Mouse (Mus musculus) embryonic stem cell, embryonic (primary cell): ENCODE data around the gene Ttc1.

ENCODE experiments used
- CTCF ChIA-PET, 4 experiments: fragments of 300-600 bp in 2 of 4; fragments of 350-600 bp in 2 of 4; sonication (Branson Sonifier 250); formaldehyde crosslinking; loops; one replicate each; lab custom pipeline; 2022; ENCODE audit warnings: inconsistent platforms in 2 of 4; lab: Charles Lee
- POLR2A ChIA-PET, 4 experiments: fragments of 300-600 bp in 2 of 4; fragments of 350-600 bp in 2 of 4; sonication (Branson Sonifier 250); formaldehyde crosslinking; loops; one replicate each; lab custom pipeline; 2022; ENCODE audit warnings: antibody characterized with exemption in 4 of 4, inconsistent platforms in 1 of 4; lab: Charles Lee

Gene Ttc1

GRCm38 (mm10) chr11:43728737-43729301, 19.0 kb downstream of the Ttc1 start:
- CTCF ChIA-PET = interaction anchor here in 1 of 4 experiments (0.6 kb wide), 1 partner anchor 27 kb away, joined by 10 read pairs; no protein-coding TSS in a partner anchor

GRCm38 (mm10) chr11:43727796-43728195, 20.0 kb downstream of the Ttc1 start:
- POLR2A ChIA-PET = interaction anchor here in 3 of 4 experiments (0.6 to 14.8 kb wide), 13 partner anchors 9 to 1177 kb away, joined by 3 to 146 read pairs (median 3); partner anchors contain the start of genes Pwwp2a (in 1 of the 3) and Ttc1 (in 1 of the 3)
- CTCF ChIA-PET = interaction anchor here in 1 of 4 experiments (0.9 kb wide), 1 partner anchor 83 kb away, joined by 5 read pairs; no protein-coding TSS in a partner anchor

More at GRCm38 (mm10) chr11:43728737-43729301, 19.0 kb downstream of the Ttc1 start:
- POLR2A ChIA-PET = interaction anchor here in 3 of 4 experiments (0.8 to 14.8 kb wide), 10 partner anchors 10 to 135 kb away, joined by 3 to 146 read pairs (median 4); partner anchors contain the start of gene Ttc1 (in 3 of the 3)

DNA sequence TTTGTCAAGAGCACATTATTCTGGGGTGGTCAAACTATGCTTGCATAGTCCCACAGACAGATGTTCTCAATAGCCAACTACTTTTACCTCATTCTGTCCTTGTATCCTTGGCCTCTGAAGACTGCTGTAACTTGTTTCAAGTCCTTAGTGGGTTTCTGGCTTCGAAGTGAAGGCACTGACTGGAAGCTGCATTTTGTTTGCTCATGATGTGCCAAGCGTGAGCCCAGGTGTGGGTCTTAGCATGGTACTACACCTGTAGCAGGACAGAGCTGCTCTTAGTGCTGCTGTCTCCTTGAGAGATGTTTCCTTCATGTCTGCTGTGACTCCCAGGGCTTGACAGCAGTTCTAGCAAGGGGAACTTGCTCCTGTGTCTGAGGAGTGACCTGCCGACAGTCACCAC, 24.4 kb downstream of the Ttc1 start:
- ChIA-PET CTCF (interaction anchor here in 1 of 4 experiments (0.7 kb wide), 1 partner anchor 32 kb away, joined by 4 read pairs; no protein-coding TSS in a partner anchor), POLR2A (interaction anchor here in 3 of 4 experiments (0.9 to 14.8 kb wide), 13 partner anchors 8 to 228 kb away, joined by 3 to 146 read pairs (median 4); partner anchors contain the start of gene Ttc1 (in 1 of the 3))

DNA sequence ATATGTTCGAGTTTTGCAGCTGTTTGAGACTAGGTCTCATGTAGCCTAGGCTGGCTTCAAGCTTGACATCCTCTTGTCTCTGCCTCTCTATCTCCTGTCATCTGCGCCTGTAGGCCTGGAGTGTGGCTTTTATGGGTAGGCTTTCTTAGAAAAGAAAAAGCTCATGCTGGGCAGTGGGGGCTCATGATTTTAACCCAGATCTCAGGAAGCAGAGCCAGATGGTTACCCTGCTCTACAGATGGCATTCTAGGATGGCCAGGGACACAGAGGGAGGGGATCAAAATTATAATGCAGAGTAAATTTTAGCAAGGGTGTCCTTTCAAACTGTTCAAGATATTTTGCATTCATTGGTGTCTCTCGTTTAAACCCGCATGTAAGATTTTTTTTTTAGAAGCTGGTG, 35.6 kb downstream of the Ttc1 start:
- CTCF ChIA-PET = interaction anchor here in 1 of 4 experiments (0.6 kb wide), 1 partner anchor 69 kb away, joined by 3 read pairs; no protein-coding TSS in a partner anchor
- POLR2A ChIA-PET = interaction anchor here in 3 of 4 experiments (0.5 to 13.6 kb wide), 10 partner anchors 12 to 72 kb away, joined by 3 to 146 read pairs (median 4); partner anchors contain the start of gene Ttc1 (in 1 of the 3)

DNA sequence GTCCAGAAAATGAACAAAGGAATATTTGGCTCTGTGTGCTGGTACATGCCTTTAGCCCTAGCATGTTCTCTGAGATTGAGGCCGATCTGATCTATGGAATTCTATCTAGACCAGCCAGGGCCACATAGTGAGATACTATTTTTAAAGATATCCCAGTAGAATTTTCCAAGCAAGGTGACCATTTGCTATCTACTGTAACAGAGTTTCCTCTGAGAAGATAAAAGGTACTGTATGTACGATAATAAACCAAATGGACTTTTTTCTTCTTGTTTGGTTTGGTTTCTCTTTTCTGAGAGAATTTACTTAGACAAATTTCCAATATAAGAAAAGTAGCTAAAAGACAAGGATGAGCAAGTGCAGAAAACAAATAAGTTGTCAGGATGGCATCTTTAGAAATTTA, 39.4 kb downstream of the Ttc1 start:
- ChIA-PET CTCF (no interaction called here), POLR2A (interaction anchor here in 2 of 4 experiments (1.2 to 13.6 kb wide), 5 partner anchors 8 to 82 kb away, joined by 3 to 146 read pairs (median 6); no protein-coding TSS in a partner anchor)

DNA sequence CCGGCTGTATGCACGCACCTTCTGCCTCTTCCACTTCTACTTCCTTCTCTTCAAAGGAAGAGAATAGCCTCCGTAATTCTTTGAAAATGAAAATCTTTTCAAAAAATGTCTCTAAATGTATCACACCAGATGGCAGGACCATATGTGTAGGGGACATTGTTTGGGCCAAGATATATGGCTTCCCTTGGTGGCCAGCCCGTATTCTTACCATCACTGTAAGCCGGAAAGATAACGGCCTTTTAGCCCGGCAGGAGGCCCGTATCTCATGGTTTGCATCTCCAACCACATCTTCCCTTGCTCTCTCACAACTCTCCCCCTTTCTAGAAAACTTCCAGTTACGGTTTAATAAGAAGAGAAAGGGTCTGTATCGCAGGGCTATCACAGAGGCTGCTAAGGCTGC, 42.1 kb downstream of the Ttc1 start:
- POLR2A ChIA-PET = interaction anchor here in 3 of 4 experiments (0.6 to 13.6 kb wide), 11 partner anchors 9 to 160 kb away, joined by 3 to 146 read pairs (median 4); no protein-coding TSS in a partner anchor

GRCm38 (mm10) chr11:43703552-43703951, 44.3 kb downstream of the Ttc1 start:
- ChIA-PET POLR2A (interaction anchor here in 1 of 4 experiments (1.2 to 4.5 kb wide), 3 partner anchors 7 to 21 kb away, joined by 4 to 29 read pairs (median 6); partner anchors contain the start of gene Pwwp2a), CTCF (no interaction called here)

More for the DNA sequence above, 42.1 kb downstream of the Ttc1 start:
- CTCF ChIA-PET = interaction anchor here in 2 of 4 experiments (0.7 to 1.4 kb wide), 2 partner anchors 92 to 189 kb away, joined by 3 read pairs; no protein-coding TSS in a partner anchor

- ChIA-PET CTCF (no interaction called here), POLR2A (interaction anchor here in 3 of 4 experiments (0.7 to 7.4 kb wide), 12 partner anchors 9 to 274 kb away, joined by 3 to 118 read pairs (median 4); partner anchors contain the start of genes Pttg1 (in 1 of the 3), Pwwp2a (in 1 of the 3) and Ttc1 (in 1 of the 3))
Observed at GRCm38 (mm10) chr11:43700291-43700690, 47.5 kb downstream of the Ttc1 start.

DNA sequence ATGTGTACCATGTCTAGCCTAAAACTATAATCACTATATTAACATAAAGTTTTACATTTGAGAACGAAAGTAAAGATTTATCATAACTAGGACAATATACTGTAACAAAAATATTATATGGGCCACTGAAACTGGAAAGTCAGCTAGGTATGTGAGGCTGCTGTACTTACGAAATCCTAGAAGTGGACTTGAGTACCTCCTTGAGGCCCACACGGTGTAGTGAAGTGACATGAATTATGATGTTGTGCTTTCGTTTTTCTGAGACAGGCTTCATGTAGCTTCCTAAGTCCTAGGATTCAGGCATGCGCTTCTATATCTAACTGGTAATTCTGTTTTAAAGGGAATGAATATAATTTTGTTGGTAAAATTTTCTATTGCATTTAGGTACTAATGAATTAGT, 49.2 kb downstream of the Ttc1 start:
- POLR2A ChIA-PET = interaction anchor here in 3 of 4 experiments (0.6 to 7.4 kb wide), 16 partner anchors 7 to 273 kb away, joined by 3 to 118 read pairs (median 4); partner anchors contain the start of genes Pttg1 (in 2 of the 3), Pwwp2a (in 2 of the 3) and Ttc1 (in 1 of the 3)
- CTCF ChIA-PET = no interaction called here

DNA sequence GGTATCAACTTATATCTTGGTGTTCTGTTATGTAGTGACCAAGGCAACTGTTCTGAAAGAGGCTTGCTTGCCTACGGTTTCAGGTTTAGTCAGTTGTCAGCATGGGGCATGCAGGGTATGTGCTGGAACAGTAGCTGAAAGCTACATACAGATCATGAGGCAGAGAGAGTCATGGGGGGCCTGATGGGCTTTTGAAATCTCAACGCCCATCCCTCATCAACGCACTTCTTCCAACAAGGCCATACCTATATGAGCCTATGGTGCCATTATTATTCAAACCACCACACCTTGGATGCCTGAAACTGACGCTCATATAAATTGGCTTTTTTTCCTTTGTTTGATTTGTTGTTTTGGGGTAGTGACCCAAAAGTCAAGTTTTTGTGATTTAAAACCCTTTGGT, 51.2 kb downstream of the Ttc1 start:
- CTCF ChIA-PET = no interaction called here
- POLR2A ChIA-PET = interaction anchor here in 2 of 4 experiments (0.6 to 7.4 kb wide), 9 partner anchors 9 to 77 kb away, joined by 3 to 118 read pairs (median 9); partner anchors contain the start of genes Pwwp2a (in 2 of the 2) and Ttc1 (in 1 of the 2)

- ChIA-PET CTCF (no interaction called here), POLR2A (interaction anchor here in 2 of 4 experiments (0.5 to 11.0 kb wide), 6 partner anchors 9 to 263 kb away, joined by 3 to 118 read pairs (median 3); partner anchors contain the start of genes Pttg1 (in 1 of the 2) and Ttc1 (in 1 of the 2))
Observed at GRCm38 (mm10) chr11:43688850-43689249, 59.0 kb downstream of the Ttc1 start.

GRCm38 (mm10) chr11:43682415-43683217, 65.2 kb downstream of the Ttc1 start:
- POLR2A ChIA-PET = interaction anchor here (0.5 to 11.0 kb wide), 44 partner anchors 8 to 783 kb away, joined by 3 to 118 read pairs (median 4); partner anchors contain the start of genes Ttc1 (in 2 of the 4) and Pttg1 (in 1 of the 4)
- CTCF ChIA-PET = interaction anchor here in 2 of 4 experiments (0.6 to 0.8 kb wide), 3 partner anchors 17 to 97 kb away, joined by 3 to 7 read pairs (median 4); no protein-coding TSS in a partner anchor

- ChIA-PET POLR2A (interaction anchor here (0.5 to 11.0 kb wide), 33 partner anchors 9 to 783 kb away, joined by 3 to 118 read pairs (median 4); partner anchors contain the start of genes Ttc1 (in 2 of the 4) and Pttg1 (in 1 of the 4)), CTCF (interaction anchor here in 1 of 4 experiments (0.7 kb wide), 1 partner anchor 18 kb away, joined by 4 read pairs; no protein-coding TSS in a partner anchor)
Observed at GRCm38 (mm10) chr11:43681472-43682414, 66.1 kb downstream of the Ttc1 start, which contains the start of gene Pwwp2a. TSS of gene Pwwp2a (plus strand) at chr11:43681998.
